Mouse (Mus musculus): ENCODE results near the gene Rbm6. TPM values are rescaled to one million over a fixed set of nuclear protein-coding genes. Genes with fewer than 3 reads are reported as not detected.
A peak's percentile ranks its signal among the peaks of the same experiment; 100 is the strongest.

Gene Rbm6
- total RNA-seq, 4 experiments from 2014 or later = 56.0 to 69.3 (median 59.4) TPM

DNA sequence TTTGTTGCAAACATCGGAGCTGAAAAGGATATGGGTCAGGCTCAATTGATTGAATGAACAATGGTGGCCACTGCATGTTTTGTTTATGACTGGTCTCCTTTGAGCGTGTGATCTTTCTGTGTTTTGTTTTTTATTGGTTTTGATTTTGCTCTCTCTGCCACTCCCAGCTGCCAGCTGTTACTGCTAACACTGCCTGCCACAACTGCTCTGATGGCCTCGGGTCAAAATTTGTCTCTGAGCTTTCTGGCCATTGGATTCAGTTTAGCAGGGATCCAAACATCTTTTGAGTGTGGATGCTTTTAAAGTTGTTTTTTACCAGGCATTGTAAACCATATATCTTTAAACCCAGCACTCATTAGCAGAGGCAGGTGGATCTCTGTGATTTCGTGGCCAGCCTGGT lies 7.4 kb upstream of the Rbm6 start:
- no peak for DNase-seq (ENCODE audit: low spot score in 2 of 2)

DNA sequence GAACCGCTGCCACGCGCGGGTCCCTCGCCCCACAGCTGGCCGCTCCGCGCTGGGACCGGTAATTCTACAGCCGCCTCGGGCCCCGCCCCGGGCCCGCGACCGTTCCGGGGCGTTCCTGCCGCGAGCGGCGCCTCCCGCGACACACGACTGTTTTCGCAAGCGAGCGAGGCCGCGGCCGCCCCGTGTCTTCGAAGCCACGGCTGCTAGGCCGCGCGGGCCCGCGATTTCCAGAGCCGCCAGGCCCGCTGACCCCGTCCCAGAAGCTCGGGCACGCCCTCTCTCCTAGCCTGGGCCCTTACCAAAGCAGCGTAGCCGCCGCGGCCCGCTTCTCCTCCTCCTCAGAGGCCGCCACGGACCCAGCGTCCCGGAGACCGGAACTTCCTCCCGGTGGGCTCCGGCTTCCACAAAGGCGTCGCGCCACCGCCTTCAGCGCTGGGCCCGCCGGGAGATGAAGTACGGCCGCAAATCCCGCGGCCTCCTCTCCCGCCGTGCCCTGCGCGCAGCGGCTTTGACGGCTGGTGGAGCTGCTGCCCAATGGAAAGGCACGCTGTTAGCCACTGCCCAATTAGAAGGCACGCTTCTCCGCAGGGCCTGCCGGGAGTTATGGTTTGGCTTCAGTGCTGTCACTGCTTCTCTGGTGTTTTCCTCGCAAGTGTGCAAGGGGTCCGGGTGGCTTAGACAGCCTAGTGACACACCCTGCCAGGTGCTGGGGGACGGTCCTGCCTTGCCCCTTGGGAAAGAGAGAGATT lies 513 bp downstream of the Rbm6 start:
- DNase-seq (ENCODE audit: low spot score in 2 of 2) = peak; percentile 91 to 95

DNA sequence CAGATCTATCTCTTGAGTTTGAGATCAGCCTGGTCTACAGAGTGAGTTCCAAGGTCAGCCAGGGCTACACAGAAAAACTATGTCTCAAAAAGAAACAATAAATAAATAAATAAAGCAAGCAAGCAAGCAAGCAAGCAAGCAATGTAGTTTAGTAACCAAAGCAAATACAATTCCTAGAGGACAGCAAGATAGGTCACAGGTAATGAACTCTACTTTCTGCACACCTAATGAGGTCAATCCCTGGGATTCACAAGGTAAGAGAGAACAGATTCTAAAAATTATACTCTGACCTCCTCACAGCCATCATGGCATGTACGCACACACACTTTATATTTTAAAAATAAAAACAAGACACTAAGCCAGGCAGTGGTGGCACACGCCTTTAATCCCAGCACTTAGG lies 7.0 kb downstream of the Rbm6 start:
- no peak for DNase-seq (ENCODE audit: low spot score in 2 of 2)

DNA sequence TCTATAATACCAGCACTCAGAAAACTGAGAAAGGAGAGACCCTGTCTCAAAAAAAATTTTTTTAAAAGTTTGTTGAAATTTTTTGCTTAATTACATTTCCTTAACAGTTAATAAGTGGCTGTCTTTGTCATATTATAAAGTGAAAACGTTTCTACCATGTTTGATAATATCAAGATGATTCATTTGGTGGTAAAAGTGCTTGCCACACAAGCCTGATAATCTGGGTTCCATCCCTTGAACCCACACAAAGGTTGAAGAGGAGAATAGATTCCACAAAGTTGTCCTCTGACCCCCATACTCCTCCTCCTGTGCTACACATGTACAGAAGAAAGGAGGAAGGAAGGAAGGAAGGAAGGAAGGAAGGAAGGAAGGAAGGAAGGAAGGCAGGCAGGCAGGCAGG lies 8.5 kb downstream of the Rbm6 start:
- DNase-seq (ENCODE audit: low spot score in 2 of 2) = no peak

DNA sequence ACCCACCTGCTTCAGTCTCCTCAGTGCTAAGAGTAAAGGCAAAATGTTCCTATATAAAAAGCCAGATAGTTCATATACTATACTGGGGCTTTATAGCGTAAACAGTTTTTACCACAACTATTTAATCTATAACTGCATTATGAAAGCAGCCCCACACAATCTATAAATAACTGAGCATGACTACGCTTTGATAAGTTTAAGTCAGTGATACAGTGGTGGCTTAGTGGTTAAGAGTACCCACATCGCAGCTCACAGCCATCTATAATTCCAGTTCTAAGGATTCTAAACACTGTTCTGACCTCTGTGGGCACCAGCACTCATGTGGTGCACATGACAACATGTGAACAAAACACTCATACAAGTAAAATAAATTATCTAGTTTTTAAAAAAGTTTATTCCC lies 14.7 kb downstream of the Rbm6 start:
- DNase-seq (ENCODE audit: low spot score in 2 of 2) = no peak

DNA sequence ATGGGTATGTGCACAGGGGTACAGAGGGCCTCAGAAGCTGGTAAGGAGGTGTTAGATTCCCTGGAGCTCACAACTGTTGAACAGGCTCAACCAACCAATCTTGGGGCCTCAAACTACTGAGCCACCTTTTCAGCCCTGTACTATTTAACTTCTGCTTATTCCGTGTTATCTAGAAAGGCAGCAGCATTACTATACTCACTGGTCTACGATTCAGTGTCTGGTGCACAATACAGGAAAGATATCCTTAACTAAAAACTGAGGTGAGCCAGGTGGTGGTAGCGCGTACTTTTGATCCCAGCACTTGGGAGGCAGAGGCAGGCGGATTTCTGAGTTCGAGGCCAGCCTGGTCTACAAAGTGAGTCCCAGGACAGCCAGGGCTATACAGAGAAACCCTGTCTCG lies 24.1 kb downstream of the Rbm6 start:
- no peak for DNase-seq (ENCODE audit: low spot score in 2 of 2)

DNA sequence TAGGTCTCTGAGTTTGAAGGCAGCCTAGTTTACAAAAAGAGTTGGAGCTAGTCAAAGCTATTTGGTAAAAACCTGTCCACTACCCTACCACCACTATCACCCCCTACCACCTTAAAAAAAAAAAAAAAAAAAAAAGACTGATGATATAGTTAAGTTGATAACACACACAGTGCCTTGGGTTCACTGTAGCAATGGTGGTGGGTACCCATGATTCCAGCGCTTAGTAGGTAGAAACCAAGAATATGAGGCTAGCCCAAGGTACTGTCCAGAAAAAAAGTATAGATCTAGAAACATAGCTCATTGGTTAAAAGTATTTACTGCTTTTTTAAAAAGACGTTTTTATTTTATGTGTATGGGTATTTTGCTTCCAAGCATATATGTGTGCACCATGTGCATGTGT lies 30.3 kb downstream of the Rbm6 start:
- DNase-seq (ENCODE audit: low spot score in 2 of 2) = no peak

DNA sequence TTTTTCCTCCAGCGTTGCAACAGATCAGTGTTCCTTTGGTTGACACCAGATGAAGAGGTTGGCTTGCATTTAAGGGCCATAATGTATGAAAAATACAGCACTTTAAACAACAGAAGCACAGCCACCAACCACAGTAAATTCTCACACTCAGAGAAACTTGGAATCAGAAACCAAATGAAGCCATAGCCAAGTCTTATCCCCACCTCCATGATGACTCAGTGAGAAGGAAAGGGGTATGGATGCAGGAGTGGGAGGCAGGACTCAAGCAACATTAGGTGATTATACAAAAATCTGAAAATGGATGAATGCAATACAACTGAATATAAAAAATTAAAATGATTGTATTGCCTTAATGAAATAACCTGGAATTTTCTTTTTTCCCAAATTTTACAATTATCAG lies 34.2 kb downstream of the Rbm6 start:
- no peak for DNase-seq (ENCODE audit: low spot score in 2 of 2)

DNA sequence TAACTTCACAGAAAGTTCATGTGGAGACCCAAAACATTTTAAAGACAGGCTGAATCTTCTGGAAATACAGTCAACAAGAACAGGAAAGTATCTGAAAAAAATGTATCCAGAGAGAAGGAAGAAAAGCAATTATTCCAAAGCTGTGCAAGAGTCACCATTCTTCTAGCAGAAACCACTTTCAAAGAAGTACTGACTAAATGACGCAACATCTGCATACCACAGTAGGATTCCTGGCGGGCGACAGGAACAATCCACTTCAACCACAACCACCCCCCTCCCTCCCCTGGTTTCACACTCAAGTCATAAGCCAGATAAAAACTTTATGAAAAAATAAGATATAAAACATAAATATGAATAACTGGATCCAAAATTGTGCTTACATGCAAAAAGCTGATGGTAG lies 39.2 kb downstream of the Rbm6 start:
- DNase-seq (ENCODE audit: low spot score in 2 of 2) = no peak

DNA sequence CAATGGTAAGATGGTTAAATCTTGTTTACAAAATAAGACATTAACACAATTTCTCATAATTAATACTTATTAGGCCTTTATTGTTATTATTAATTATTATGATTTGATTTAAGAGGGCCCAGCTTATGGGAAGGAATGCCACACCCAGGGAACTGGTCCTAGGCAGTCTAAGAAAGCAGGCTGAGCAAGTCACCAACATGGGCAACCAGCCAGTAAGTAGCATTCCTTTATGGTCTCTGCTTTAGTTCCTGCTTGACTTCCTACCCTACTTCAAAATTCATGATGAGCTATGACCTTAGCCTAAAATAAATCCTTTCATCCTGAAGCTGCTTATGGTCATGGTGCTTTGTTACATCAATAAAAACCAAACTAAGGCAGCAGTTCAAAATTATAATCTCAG lies 41.3 kb downstream of the Rbm6 start:
- no peak for DNase-seq (ENCODE audit: low spot score in 2 of 2)

DNA sequence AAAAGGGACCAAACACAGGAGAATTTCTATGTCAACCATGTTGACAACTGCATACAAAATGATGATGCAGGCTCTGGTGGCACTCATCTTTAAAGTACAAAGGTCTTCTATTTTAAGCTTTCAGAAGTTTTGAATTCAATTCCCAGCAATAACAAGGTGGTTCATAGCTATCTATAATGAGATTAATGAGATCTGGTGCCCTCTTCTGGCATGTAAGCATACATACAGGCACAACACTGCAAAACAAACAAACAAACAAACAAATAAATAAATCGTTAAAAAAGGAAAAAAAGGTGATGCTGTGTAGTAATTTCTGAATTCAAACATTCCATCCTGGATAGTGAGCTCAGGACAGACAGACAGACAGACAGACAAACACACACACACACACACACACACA lies 60.9 kb downstream of the Rbm6 start:
- no peak for DNase-seq (ENCODE audit: low spot score in 2 of 2)

DNA sequence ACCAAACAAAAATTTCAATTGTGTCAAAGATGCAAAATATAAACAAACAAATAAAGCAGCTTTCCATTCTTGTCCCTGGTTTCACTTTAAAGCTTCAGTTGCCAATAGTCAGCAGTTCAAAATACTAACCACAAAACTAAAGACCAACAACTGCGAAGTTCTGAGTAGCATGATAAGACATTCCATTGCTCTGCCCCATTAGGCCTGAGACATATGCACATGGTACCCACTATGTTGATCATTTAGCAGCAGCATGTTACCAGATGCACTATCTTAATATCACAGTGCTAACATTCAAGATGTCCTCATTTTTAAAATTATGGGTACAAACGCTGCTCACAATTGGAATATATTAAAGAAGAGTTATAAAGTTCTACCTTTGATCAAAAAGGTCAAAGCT lies 62.1 kb downstream of the Rbm6 start:
- no peak for DNase-seq (ENCODE audit: low spot score in 2 of 2)

DNA sequence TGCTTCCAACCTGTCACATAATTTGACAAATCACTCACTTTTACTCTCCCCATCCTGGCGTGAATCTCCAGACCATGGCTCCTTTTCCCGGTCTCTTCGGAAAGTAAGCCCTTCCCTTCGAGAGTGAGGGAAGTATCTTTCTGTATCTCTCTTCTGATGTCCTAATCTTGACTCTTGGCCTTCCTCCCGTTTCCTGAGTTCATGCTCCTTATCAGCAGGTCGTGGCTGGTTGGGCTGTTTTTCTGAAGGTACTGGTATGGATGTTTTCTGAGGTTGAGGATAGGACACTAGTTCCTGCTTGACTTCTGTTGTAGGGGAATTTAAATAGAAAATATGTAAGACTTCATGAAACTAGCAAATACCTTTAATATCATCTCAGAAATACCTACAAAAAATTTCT lies 81.3 kb downstream of the Rbm6 start:
- DNase-seq (ENCODE audit: low spot score in 2 of 2) = no peak

DNA sequence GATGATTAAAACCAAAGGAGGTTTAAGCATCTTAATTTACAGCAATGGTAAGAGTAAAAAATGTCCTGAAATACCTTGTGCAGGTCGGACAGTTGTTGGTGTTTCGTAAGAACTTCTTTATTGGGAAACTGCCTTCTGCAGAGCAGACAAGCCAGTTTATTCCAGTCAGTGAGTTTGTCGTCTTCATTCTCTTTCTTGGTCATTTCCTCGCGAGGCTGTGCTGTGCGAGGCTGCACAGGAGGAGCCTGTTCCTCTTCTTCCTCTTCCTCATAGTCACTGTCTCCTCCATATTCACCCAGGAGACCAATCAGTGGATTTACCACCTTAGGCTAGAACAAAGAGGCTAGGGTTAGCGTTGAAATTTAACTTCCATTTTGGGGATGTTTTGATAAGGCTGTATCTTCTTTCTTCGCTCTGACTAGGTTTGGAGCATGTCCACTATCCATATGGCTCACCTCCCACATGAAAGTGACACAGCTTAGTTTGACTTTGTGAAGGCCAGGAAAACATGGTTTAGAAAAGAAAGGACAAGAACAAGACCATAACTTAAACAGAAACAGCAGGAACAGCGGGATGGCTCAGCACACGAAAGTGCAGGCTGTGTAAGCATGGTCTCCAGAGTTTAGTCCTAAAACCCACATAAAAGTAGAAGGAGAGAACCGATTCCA lies 90.4 kb downstream of the Rbm6 start:
- no peak for DNase-seq (ENCODE audit: low spot score in 2 of 2)

DNA sequence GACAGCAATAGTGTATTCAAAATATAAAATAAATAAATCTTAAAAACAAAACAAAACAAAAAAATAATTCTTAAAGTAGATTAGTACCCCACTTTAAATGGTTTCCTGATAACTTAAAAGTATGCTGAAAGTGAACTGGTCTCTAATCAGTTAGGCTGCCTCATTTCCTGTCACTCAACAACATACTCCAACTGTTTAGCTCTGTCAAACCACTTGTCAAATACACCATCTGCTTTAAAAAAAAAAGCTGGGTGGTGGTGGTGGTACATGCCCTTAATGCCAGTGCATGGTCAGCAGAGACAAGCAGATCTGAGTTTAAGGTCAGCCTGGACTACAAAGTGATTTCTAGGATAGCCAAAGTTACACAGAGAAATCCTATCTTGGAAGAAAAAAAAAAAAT lies 96.2 kb downstream of the Rbm6 start:
- no peak for DNase-seq (ENCODE audit: low spot score in 2 of 2)

DNA sequence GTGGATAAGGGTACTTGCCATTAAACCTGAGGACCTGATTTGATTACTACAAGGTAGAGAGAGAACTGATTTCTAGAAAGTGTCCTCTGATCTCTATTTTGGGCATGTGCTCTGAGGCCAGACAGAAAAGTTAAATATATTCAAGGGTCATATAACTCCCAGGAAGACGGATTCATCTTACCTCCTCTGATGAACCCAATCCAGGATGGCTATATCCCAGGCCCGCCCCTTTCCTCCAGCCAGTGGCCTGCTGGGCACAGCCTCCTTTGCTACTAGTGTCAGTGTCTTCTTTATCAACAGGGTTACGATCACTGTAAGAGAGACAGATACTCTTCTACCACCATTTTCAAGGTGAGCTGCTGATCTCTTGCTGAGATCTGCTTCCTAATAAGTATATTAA lies 98.6 kb downstream of the Rbm6 start:
- no peak for DNase-seq (ENCODE audit: low spot score in 2 of 2)

DNA sequence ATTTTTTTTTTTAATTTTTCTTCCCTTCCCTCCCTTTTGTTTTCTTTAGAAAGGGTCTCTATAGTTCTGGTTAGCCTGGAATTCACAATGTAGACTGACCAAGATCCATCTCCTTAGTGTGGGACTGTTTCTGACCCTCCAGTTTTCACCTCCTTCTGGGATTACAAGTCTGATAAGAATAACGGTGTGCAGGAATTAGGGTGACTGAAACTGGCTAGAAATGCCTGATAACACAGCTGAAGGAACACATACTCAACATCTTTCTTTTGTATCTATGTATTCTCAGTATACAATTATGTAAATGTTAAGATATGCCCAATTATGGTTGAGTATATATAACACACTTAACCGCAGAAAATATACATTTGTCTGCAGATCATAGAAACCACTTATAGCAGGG lies 101.3 kb downstream of the Rbm6 start:
- DNase-seq (ENCODE audit: low spot score in 2 of 2) = no peak

DNA sequence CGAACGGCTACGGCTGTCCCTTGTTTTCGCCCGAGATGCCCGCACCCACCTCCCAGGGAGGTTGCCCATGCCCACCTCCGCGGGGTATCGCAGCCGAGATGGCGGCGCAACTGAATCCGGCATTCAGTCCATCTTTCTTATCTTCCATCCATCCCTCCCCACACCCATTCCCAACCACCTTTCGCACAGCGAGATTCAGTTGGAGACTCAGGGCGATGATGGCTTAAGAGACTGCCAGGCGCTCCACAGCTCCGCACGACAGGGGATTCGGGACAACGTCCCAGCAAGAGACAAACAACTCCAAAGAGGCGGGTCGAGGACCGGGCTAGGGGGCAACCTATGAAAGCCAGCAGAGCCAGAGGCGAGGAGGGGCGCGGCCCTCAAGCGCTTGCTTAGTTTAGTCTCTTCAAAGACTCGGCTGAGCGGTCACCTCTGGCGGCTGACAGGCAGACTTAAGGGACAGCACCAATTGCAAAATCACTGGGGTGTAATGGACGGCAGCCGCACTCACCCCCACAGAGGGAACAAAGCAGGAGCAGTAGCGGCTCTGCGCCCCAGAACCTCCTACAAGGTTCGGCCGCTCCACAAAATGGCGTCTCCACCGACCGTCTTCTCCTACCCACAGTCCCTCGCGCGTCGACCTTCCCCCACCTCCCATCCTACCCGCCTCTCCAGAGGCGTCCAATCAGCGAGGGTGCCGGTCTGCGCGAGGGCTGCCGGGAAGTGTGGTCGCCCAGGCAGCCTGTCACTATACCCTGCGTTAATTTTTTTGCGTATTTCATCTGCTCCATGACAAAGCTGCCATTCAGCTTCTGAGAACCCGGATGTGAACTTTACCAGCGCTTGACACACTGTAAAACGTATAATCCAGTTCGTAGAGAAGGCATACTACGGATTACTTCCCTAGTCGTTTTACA lies 102.4 kb downstream of the Rbm6 start, which contains the start of gene Rbm5:
Rbm5 (minus strand) TSS at position 623 of the 917 bp plus-strand sequence.
- peak; percentile 77 to 94 for DNase-seq (ENCODE audit: low spot score in 2 of 2)

DNA sequence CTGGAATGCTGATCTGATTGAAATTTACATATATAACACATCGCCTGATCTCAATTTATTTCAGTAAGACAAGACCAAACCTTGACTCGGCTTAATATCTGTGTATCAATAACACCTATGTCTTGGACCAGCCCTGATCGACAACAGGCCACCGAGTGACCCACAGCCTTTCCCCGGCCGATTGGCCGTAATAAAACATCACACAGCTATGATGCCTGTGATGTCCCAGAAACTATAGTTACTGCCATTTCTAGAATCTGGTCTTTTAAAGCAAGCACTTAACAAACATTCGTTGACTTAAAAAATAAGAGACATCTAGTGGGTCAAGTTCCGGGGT lies 103.0 kb downstream of the Rbm6 start:
- DNase-seq (ENCODE audit: low spot score in 2 of 2) = no peak

DNA sequence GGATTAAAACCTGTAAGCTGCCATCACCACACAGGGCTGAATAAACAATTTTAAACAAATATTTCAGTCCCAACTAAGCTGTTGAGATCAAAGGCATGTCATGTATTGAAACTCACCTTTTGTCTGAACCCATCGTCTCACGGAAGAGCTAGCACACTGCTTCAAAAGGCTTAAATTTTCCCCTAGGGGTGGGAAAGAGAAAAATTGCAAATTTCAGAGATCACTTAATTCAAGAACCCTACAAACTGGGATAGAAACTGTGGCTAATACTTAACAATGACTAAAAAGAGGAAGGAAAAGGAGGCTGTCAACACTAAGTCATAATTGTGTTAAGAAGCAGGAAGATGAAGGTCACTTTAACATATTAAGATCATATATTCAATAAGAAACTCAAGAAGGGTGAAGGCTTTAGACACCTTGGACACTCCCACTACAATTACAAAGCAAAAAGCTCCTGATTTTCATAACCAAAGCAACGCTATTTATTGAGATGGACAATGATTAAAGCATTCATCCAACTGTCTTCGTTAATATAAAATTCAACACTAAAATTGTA lies 103.5 kb downstream of the Rbm6 start:
- DNase-seq (ENCODE audit: low spot score in 2 of 2) = no peak

DNA sequence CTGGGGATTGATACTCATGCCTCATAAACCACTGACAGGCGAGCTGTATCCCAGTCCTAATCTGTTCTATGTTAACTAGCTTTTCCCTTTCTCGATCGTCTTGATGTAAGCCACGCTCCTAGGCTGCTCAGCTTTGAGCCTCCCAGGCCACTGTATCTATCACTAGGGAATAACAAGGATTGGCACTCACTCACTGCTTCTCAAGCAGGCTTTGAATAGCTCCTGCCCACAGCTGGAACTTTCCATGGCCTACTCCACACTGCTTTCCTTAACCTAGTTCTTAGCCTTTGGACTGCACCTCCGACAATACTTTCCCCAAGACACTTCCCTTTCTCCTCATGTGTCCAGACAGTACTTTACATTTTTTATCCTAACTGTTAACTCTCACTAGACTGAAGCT lies 104.2 kb downstream of the Rbm6 start:
- DNase-seq (ENCODE audit: low spot score in 2 of 2) = no peak

DNA sequence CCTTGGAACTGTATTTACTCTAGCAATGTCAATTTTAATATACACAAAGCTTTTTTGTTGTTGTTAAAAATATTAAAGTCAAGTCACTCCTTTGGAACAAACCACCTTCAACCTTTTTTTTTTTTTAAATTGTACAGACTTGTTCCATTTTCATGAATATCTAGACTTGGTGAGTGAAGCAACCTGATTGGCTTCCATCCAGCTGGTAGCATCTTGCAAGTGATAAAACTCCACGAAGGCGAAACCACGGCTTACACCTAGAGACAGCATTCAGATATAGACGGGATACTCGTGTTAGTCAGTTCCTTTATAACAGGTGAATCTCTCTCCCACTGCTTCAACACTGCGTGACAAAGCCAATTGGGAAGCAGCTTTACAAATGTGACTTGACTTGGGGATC lies 113.4 kb downstream of the Rbm6 start:
- no peak for DNase-seq (ENCODE audit: low spot score in 2 of 2)

All from left cerebral cortex, adult 8-10 months (tissue).